Mouse (Mus musculus): ENCODE results near the gene Edrf1. TPM values are rescaled to one million over a fixed set of nuclear protein-coding genes. Genes with fewer than 3 reads are reported as not detected.

Edrf1 gene
- polyA plus RNA-seq (2015; fragmentation: Nextera tagmentation; extraction: Ambion mirVana), result 16.5 and 20.4 TPM in 2 replicates

DNA sequence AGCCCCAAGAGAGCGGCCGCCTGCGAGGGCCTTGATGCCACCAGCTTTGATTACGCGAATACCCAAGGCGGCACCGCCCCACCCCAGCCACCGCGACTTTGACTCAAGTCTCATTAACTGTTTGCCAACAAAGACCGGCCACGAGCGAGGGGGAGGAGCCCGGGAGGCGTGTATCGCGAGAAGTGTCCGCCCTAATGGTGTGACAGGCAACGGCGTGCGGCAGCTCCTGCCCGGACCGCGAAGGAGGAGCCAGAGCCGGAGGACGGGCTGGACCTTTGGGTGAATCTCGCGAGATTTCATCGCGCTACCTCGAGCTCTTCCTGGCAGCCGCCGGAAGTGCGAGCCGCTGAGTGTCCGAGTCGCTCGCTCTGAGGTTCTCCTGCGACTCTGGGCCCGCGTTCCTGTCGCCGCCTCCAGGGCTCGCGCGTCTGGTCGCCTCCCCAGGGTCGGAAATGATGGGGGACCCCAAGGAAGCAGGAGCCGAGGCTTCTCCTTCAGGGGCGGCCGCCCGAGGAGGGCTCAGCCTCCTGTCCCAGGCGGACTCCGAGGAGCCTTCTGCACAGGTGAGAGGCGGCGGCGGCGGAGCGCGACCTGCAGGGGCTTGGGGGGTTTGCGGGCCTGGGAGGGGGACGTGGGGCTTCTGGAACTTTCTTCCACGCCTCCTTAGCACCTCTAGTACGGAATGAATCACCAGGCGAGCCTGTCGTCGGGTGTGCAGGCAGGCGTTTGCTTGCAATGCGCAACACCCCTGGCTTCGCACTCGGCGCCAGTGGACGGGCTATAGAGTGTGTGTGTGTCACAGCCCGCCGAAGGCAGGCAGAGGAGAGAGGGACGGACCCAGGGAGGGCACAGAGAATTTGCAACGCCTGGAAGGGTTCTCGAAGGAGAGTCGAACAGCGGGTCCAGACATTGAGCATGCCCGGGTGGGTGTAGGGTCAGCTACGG, at the start of gene Edrf1:
Edrf1 (plus strand) TSS at position 183 of the 945 bp plus-strand sequence.
- H3K4me3 ChIP-seq, result peak within 1 kb of the TSS; percentile 67
- peak within 1 kb of the TSS; percentile 88 for H3K9ac ChIP-seq
- no peaks in the 10 kb centered on the region for H3K27me3 ChIP-seq
- peaks cover 15% of the 10 kb centered on the region for H3K4me1 ChIP-seq (replicated peaks)
- H3K9me3 ChIP-seq, result no peaks in the 10 kb centered on the region
- under 1% methylated on average over 80 of the region's 81 CpGs for WGBS
- H3K27ac ChIP-seq (replicated peaks), result peak within 1 kb of the TSS; percentile 96
- peak within 1 kb of the TSS; percentile 95 for H3K4me2 ChIP-seq
- H3K36me3 ChIP-seq, result peaks cover 29% of the 10 kb centered on the region
- peak; percentile 99 for ATAC-seq (ENCODE audit: low read depth)

DNA sequence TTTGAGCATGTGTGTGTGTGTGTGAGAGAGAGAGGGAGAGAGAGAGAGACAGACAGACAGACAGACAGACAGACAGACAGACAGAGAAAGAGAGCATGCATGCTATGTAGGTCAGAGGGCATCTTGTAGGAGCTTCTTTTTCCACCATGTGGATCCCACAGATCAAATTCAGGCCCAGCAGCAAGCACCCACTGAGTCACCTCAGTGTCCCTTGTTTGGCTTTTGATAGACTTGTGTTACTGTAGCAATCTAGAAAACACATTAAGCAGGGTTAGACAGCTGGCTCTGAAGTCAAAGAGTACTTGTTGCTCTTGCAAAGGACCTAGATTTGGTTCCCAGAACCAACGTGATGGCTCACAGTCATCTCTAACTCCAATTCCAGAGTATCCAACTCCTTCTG, 45.6 kb upstream of the Edrf1 start:
- Histone ChIP-seq H3K36me3 (no peaks in the 10 kb centered on the region), H3K9me3 (no peaks in the 10 kb centered on the region), H3K27me3 (no peaks in the 10 kb centered on the region), H3K4me1 (replicated peaks) (no peaks in the 10 kb centered on the region), H3K4me2 (no peak overlapping the region), H3K9ac (no peak overlapping the region), H3K27ac (replicated peaks) (no peak overlapping the region), H3K4me3 (no peak overlapping the region)
- ATAC-seq (ENCODE audit: low read depth), result no peak
- WGBS, result 84% methylated on average over 1 of the region's 1 CpGs

- no peak overlapping the region for H3K27ac ChIP-seq (replicated peaks)
- H3K4me2 ChIP-seq, result no peak overlapping the region
- ATAC-seq (ENCODE audit: low read depth), result no peak
- WGBS, result 64% methylated on average over 1 of the region's 1 CpGs
- no peaks in the 10 kb centered on the region for H3K36me3 ChIP-seq
- H3K9ac ChIP-seq, result no peak overlapping the region
- H3K4me3 ChIP-seq, result no peak overlapping the region
- H3K4me1 ChIP-seq (replicated peaks), result no peaks in the 10 kb centered on the region
- no peaks in the 10 kb centered on the region for H3K9me3 ChIP-seq
- H3K27me3 ChIP-seq, result no peaks in the 10 kb centered on the region
Measured at GRCm38 (mm10) chr7:133600558-133600957, 36.8 kb upstream of the Edrf1 start.

DNA sequence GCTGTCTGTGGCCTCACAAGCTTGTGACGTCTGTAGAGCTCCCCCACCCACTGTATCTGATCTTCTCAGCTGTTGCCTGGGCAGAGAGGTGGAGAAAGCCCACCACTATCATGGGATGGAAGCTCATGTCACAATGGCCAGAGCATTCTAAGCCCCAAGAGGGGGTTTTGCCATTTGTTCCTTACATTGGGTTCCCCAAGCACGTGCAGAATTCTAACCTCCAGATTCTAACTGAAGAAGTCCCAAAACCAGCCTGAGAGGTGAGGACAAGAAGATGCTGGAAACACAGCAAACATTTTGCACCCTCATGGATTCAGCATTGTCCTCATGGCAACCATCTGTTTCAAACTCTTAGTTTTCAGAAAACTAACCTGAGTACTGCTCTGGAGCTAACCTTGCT, 35.3 kb upstream of the Edrf1 start, which contains the start of gene Tex36:
Tex36 (minus strand) TSS at position 101 of the 400 bp plus-strand sequence.
- WGBS, result 65% methylated on average over 2 of the region's 2 CpGs
- H3K27me3 ChIP-seq, result no peaks in the 10 kb centered on the region
- H3K36me3 ChIP-seq, result no peaks in the 10 kb centered on the region
- H3K4me3 ChIP-seq, result no peak within 1 kb of the TSS
- no peaks in the 10 kb centered on the region for H3K9me3 ChIP-seq
- no peak within 1 kb of the TSS for H3K27ac ChIP-seq (replicated peaks)
- no peak within 1 kb of the TSS for H3K9ac ChIP-seq
- peaks cover 2% of the 10 kb centered on the region; the same call in 1 of the 2 replicates for H3K4me1 ChIP-seq (replicated peaks)
- no peak within 1 kb of the TSS for H3K4me2 ChIP-seq
- ATAC-seq (ENCODE audit: low read depth), result no peak

GRCm38 (mm10) chr7:133603156-133603555, 34.2 kb upstream of the Edrf1 start:
- WGBS, result 79% methylated on average over 2 of the region's 2 CpGs
- H3K36me3 ChIP-seq, result no peaks in the 10 kb centered on the region
- no peak overlapping the region for H3K4me2 ChIP-seq
- peaks cover 13% of the 10 kb centered on the region for H3K4me1 ChIP-seq (replicated peaks)
- no peaks in the 10 kb centered on the region for H3K9me3 ChIP-seq
- no peak for ATAC-seq (ENCODE audit: low read depth)
- no peak overlapping the region for H3K27ac ChIP-seq (replicated peaks)
- H3K9ac ChIP-seq, result no peak overlapping the region
- no peak overlapping the region for H3K4me3 ChIP-seq
- H3K27me3 ChIP-seq, result no peaks in the 10 kb centered on the region

- WGBS, result 69% methylated on average over 13 of the region's 13 CpGs
- Histone ChIP-seq H3K4me3 (no peak overlapping the region), H3K27me3 (no peaks in the 10 kb centered on the region), H3K4me2 (no peak overlapping the region), H3K9ac (no peak overlapping the region), H3K36me3 (no peaks in the 10 kb centered on the region), H3K9me3 (no peaks in the 10 kb centered on the region), H3K27ac (replicated peaks) (no peak overlapping the region), H3K4me1 (replicated peaks) (peaks cover 25% of the 10 kb centered on the region)
- ATAC-seq (ENCODE audit: low read depth), result no peak
Measured at GRCm38 (mm10) chr7:133604427-133605081, 32.8 kb upstream of the Edrf1 start.

- Histone ChIP-seq H3K9me3 (no peaks in the 10 kb centered on the region), H3K4me2 (no peak overlapping the region), H3K27ac (replicated peaks) (0 out of 2 replicates have a peak overlapping the region, but pooled peaks have one; percentile 63), H3K9ac (no peak overlapping the region), H3K4me3 (no peak overlapping the region), H3K27me3 (no peaks in the 10 kb centered on the region), H3K36me3 (no peaks in the 10 kb centered on the region), H3K4me1 (replicated peaks) (peaks cover 28% of the 10 kb centered on the region)
- WGBS, result 64% methylated on average over 5 of the region's 5 CpGs
- no peak for ATAC-seq (ENCODE audit: low read depth)
Measured at GRCm38 (mm10) chr7:133607331-133607730, 30.0 kb upstream of the Edrf1 start.

GRCm38 (mm10) chr7:133607883-133608575, 29.3 kb upstream of the Edrf1 start:
- H3K9me3 ChIP-seq, result no peaks in the 10 kb centered on the region
- peaks cover 28% of the 10 kb centered on the region for H3K4me1 ChIP-seq (replicated peaks)
- no peaks in the 10 kb centered on the region for H3K36me3 ChIP-seq
- peak overlapping the region; percentile 63 for H3K27ac ChIP-seq (replicated peaks)
- no peak overlapping the region for H3K9ac ChIP-seq
- no peak overlapping the region for H3K4me3 ChIP-seq
- H3K4me2 ChIP-seq, result peak overlapping the region; percentile 9
- WGBS, result 55% methylated on average over 13 of the region's 13 CpGs
- ATAC-seq (ENCODE audit: low read depth), result peak; percentile 50; the same call in 1 of the 2 replicates
- no peaks in the 10 kb centered on the region for H3K27me3 ChIP-seq

DNA sequence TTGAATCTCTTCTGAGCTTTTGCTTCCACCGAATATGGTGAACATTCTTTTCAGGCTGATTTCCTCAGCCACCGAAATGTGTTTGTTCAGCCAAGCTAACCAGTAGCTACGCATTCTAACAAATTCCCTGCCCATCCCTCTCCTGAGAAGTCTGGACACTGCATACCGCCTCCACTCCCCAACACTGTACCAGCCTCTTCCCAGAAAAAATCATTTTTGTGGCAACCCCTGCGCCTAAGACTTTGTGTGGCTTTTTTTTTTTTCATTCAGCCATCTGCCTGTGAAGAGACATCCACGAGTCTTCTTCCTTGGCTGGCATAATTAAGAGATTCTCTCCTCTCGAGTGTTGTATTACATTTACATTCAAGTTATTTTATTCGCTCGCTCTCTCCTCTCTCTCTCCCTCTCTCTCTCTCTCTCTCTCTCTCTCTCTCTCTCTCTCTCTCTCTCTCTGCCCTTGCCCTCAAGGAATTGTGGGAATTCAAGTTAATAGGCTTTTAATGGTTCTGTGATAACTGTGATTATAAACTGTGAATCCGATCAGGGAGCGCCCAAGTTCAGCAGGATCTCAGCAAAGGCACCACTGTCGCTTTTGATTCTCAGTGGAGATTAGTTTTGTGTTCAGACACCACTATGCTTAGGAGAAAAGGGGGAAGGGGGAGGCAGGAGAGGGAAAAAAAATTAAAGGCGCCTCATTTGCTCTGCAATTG, 28.6 kb upstream of the Edrf1 start:
- H3K9ac ChIP-seq, result no peak overlapping the region
- H3K36me3 ChIP-seq, result no peaks in the 10 kb centered on the region
- H3K4me3 ChIP-seq, result no peak overlapping the region
- ATAC-seq (ENCODE audit: low read depth), result no peak
- peak overlapping the region; percentile 9 for H3K4me2 ChIP-seq
- H3K9me3 ChIP-seq, result no peaks in the 10 kb centered on the region
- whole genome bisulfite sequencing, result 55% methylated on average over 13 of the region's 13 CpGs
- H3K27ac ChIP-seq (replicated peaks), result peak overlapping the region; percentile 63
- H3K4me1 ChIP-seq (replicated peaks), result peaks cover 28% of the 10 kb centered on the region
- no peaks in the 10 kb centered on the region for H3K27me3 ChIP-seq

DNA sequence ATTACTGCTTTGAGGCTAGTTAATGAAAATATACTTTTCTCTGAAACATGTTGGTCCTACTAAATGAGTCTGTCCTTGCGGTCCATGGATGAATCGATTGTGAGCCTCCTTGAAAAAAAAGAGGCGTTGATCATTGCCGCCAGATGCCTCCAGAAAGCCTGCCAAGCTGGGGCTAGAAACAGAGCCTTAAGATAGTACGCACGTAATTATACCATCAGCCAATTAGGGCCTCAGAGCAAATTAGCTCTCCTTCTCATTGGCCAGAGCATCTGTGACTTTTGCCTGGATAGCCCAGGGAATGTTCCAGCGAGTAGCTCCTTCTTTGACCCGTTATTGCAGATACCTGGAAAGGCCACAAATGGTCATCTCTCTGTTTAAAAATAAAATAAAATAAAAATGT, 27.8 kb upstream of the Edrf1 start:
- 67% methylated on average over 8 of the region's 8 CpGs for WGBS
- no peak overlapping the region for H3K9ac ChIP-seq
- no peak for ATAC-seq (ENCODE audit: low read depth)
- H3K4me1 ChIP-seq (replicated peaks), result peaks cover 28% of the 10 kb centered on the region
- H3K36me3 ChIP-seq, result no peaks in the 10 kb centered on the region
- no peaks in the 10 kb centered on the region for H3K9me3 ChIP-seq
- H3K4me2 ChIP-seq, result no peak overlapping the region
- no peak overlapping the region for H3K27ac ChIP-seq (replicated peaks)
- H3K27me3 ChIP-seq, result no peaks in the 10 kb centered on the region
- no peak overlapping the region for H3K4me3 ChIP-seq

DNA sequence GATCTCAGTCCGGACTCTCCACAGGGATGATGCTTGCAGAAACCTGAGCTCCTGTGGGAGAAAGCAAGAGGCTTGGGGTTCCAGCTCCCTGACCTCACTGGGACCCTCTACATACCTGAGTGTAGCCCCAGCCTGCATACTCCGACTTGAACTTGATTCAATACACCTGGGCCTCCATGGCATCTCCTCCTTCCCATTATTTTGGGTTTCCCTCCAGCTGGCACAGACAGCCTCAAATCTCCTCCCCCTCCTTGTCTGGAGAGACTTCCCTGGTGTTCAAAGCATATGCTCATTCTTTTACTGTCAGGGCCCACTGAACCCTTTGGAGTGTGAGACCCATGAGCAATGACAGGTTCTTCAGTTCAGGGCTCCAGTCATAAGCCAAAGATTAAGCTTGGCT, 24.4 kb upstream of the Edrf1 start:
- 92% methylated on average over 2 of the region's 2 CpGs for WGBS
- Histone ChIP-seq H3K4me3 (no peak overlapping the region), H3K9ac (no peak overlapping the region), H3K27ac (replicated peaks) (no peak overlapping the region), H3K4me2 (no peak overlapping the region), H3K36me3 (no peaks in the 10 kb centered on the region), H3K27me3 (no peaks in the 10 kb centered on the region), H3K9me3 (no peaks in the 10 kb centered on the region), H3K4me1 (replicated peaks) (peaks cover 18% of the 10 kb centered on the region)
- ATAC-seq (ENCODE audit: low read depth), result no peak

All from neural tube, embryonic 13.5 days (tissue).